Mouse (Mus musculus) adrenal gland, postnatal 10 days (tissue): ENCODE measurements at regions not wholly inside any gene's neighbourhood (a gene's known extent, or its start where the extent isn't known, plus 50 kb on each side); places are given as distances from the start of the nearest gene placed in this dataset.
"Not testable (repeated sequence)": the region's sequence is repeated elsewhere in the genome, so short reads cannot be mapped to it uniquely, and the experiment has no call there.

Experiments
- DNase-seq: peaks from one replicate; pipeline ENCODE4 v3.0.0; 2021; ENCODE audit warnings: mixed read lengths

GRCm38 (mm10) chr4:7422787-7423186 is 816.1 kb downstream of the Car8 start:
- DNase-seq, result no peak

DNA sequence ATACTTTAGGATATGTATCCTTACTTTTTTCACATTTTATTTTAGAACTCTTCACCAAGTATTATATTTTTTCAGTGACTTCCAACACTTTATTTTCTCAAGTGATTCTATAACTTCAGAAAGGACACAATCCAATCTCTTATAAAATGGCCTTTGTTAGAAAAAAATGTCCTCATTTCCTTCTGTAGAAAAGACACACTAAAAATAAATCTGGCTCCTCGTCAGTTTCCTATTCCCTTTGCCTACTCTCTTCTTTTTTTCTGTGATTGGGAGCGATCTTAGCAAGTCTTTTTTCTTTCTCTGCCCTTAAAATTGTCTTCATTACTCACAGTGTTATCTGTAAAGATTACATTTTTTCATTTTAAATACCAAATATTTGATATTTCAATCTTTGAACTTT is 824.5 kb downstream of the Car8 start:
- no peak for DNase-seq

DNA sequence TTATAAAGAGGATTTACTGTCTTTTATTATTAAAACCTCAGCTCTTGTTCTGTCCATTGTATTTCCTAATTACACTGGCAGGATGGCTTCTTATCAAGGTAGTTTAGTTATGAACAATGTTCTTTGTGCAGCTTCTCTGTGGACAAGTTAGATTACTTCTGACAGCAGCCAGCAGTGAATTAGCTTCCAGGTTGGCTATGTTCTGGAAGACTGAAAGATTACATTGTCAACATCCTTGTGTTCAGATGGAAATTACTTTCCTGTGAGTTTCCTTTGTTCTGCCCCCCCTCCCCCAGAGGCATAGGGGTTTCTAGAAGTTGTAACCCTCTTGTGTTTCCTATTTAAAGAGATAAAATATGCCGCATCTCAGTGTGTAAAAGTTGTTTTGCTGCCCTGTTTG is 846.1 kb downstream of the Car8 start:
- DNase-seq, result no peak

- peak; percentile 19 for DNase-seq
Observed at GRCm38 (mm10) chr4:7391596-7391995, 847.2 kb downstream of the Car8 start.

DNA sequence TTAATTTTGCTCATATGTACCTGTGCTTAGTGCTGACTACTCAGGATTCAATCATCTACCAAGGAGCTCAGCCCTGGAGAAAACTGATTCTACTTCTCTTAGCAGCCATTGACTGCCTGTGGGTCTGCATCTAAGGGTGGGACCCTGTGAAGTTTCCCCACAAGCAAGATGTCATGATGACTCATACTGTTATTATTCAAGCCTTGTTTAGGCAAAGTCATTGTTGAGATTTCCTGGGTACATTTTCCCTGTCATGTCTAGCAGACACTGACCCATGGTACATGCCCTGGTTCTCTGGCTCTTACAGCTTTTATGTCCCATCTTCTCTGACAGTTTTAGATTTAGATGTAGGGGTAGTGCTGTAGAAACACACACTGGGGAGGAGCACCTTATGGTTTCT is 853.8 kb downstream of the Car8 start:
- DNase-seq, result no peak

DNA sequence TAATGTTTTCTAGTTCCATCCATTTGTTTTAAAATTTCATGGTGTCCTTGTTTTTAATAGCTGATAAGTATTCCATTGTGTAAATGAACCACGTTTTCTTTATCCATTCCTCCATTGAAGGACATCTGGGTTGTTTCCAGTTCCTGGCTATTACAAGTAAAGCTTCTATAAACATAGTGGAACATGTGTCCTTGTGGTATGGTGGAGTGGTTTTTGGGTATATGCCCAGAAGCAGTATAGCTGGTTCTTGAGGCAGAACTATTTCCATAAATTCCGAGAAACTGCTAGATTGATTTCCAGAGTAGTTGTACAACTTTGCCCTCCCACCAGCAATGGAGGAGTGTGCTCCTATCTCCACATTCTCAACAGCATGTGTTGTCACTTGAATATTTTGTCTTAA is 858.8 kb downstream of the Car8 start:
- DNase-seq, result no peak

GRCm38 (mm10) chr4:7364238-7365040 is 874.4 kb downstream of the Car8 start:
- no peak for DNase-seq

- DNase-seq, result no peak
Observed at GRCm38 (mm10) chr4:7363508-7363907, 875.3 kb downstream of the Car8 start.

GRCm38 (mm10) chr4:7356202-7356601 is 882.6 kb downstream of the Car8 start:
- DNase-seq, result no peak

GRCm38 (mm10) chr4:7347317-7347716 is 891.5 kb downstream of the Car8 start:
- DNase-seq, result no peak

- no peak for DNase-seq
Observed at GRCm38 (mm10) chr4:7341159-7341558, 897.7 kb downstream of the Car8 start.

DNA sequence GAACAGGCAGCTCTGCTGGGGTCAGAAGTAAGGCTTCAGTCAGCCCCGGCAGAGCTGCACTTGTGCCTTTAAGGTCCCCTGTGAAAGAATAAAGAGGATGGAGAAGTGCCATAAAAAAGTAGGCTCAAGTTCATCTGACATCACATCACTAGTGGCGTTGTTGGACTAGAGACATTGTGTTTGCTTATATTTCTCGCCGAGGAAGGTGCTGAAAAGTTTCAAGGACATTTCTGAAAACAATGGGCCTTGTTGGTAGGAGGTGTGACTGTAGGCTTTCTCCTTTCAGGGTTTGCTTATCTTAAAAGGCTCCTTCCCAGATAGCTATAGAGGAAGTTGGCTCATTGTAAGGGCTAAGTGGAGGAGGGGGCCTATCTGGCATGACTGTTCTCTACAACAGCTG is 924.6 kb downstream of the Car8 start:
- peak; percentile 1 for DNase-seq

GRCm38 (mm10) chr4:7313219-7313618 is 925.6 kb downstream of the Car8 start:
- peak; percentile 12 for DNase-seq

GRCm38 (mm10) chr4:7312160-7312559 is 926.7 kb downstream of the Car8 start:
- no peak for DNase-seq

DNA sequence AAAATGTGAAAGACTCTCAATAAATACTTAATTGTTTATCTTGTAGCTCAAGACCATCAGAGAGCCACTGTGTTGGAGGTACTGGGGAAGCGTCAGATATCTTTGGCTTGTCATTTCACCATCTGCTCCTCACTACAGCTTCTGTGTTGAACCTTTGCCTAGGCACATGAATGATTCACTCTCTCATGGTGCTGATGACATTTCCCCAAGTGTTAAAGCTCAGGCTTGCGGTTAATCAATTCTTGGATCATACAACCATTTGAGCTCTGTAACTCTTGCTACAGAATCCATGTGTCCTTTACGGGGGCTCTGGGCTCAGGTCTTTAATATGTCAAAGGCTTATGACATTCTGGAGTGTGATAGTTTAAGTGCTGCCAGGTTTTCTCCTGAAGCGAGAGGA is 969.8 kb downstream of the Car8 start:
- no peak for DNase-seq

- DNase-seq, result no peak
Observed at GRCm38 (mm10) chr4:7256486-7256885, 982.4 kb downstream of the Car8 start.

DNA sequence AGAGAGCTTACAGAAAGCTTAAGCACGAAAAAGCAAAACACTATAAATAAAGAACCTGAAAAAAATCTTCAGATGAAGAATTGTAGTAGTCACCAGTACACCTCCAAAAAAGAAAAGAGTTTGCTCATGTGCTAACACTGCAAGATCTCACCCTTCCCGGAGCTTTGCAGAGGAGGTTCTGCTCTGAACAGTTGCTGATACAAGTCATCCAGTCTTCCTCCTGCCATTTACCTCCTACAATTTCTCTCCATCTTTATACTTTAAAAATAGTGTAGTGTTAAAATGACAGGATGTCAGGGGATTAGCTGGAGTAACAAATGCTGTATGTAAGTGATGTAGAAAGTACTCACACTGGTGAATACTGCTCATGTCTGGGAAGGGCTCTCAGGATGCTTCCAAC is 985.2 kb downstream of the Car8 start:
- no peak for DNase-seq

DNA sequence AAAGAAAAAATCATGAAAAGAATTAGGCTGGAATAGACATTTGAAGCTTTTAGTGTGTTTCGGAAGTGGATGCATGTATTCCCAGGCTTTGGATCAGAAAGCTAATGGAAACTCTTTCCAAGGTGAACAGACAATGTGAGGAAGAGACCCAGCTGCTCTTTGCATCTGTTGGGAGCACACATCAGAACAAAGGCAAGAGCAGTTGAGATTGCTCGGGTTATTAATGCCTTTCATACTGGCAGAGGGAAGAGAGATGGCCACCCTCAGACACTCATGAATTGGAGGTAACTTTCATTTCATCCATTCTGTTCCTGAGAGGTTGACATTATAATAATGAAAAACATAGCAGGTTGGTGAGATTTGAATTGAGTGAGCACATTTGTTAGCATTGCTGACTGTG is 987.2 kb downstream of the Car8 start:
- DNase-seq, result no peak

DNA sequence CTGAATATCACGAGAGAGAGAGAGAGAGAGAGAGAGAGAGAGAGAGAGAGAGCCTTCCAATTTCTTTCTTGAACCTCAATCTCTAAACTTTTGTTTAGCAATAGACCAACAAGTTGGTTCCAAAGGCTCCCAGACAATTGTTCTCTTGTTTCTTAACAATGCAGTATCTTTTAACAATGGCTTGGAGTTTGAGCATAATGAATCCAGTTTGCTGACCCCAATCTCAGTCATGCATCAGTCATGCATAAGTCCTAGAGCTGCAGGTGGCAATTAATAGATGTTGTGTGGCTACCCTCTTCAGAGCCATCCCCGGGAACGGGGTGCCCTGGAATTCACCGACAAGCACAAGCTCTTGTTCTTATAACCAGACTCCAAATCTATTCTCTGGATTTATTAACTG is 991.0 kb downstream of the Car8 start:
- DNase-seq, result no peak

GRCm38 (mm10) chr4:7247244-7247643 is 991.6 kb downstream of the Car8 start:
- DNase-seq, result no peak

DNA sequence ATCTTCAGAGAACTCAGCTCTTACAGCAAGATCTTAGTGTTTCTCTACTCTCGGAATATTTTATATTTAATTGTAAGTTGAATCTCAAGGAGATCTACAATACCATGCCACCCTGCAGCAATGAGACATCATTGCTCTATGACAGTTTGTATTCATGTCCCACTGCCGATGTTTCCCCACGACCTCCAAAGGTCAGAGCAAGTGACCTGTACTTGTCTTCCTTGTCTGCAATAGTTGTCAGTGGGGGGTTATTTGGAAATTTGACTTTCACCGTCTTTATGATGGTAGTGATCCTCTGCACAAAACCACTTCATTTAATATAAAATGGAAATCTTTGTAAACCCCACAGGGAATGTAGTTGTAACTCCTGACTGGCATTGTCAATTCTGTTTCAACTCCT is 992.0 kb downstream of the Car8 start:
- DNase-seq, result no peak

- no peak for DNase-seq
Observed at GRCm38 (mm10) chr4:7245653-7246052, 993.2 kb downstream of the Car8 start.

- DNase-seq, result no peak
Observed at GRCm38 (mm10) chr4:7237848-7238247, 1001.0 kb downstream of the Car8 start.

- DNase-seq, result not testable (repeated sequence)
Observed at GRCm38 (mm10) chr4:7234537-7234936, 1004.3 kb downstream of the Car8 start.

DNA sequence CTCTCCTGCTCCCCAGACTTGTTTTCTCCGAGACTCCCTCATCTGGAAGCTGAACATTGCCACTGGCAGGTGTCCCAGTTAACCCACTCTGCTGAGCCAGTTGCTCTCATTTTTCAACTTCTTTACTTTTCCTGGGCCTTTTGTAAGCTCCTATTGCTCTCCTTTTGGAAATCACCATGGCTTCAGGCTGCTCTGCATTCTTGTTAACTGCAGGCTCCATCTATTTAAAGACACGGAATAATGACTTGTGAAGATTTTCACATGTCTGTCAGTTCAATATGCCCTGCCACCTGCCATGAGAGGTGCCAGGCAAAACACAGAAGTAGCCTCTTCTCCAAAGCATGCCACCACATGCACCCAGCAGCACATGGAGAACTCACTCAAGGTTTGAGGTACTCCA is 1009.9 kb downstream of the Car8 start:
- DNase-seq, result no peak
